Mouse (Mus musculus) neural tube, embryonic 12.5 days (tissue): ENCODE measurements around the gene Bend4. TPM values are rescaled to one million over a fixed set of nuclear protein-coding genes. Genes with fewer than 3 reads are reported as not detected.

Experiments used
- ATAC-seq: fragments of 200-750 bp; cut with Nextera tagmentation; 2 replicates; pipeline ENCODE4 v1.8.0; 2017; ENCODE audit warnings: low read depth, mild to moderate bottlenecking, moderate TSS enrichment, moderate library complexity; ENCODE audit not compliant: low FRiP score
- H3K27ac ChIP-seq: fragments of 300-500 bp; sonication (generic); 2 replicates; pipeline ENCODE4 v1.5.1; 2016
- H3K27me3 ChIP-seq: fragments of 300-500 bp; sonication (generic); replicated peaks from 2 replicates; pipeline ENCODE4 v1.6.1; 2016; ENCODE audit warnings: mild to moderate bottlenecking
- H3K36me3 ChIP-seq: fragments of 300-500 bp; sonication (generic); 2 replicates; pipeline ENCODE4 v1.6.1; 2016; ENCODE audit warnings: mild to moderate bottlenecking
- H3K4me1 ChIP-seq: fragments of 300-500 bp; sonication (generic); 2 replicates; pipeline ENCODE4 v1.6.1; 2016
- H3K4me2 ChIP-seq: fragments of 300-500 bp; sonication (generic); replicated peaks from 2 replicates; pipeline ENCODE4 v1.6.1; 2016; ENCODE audit warnings: mild to moderate bottlenecking
- H3K4me3 ChIP-seq: fragments of 300-500 bp; sonication (generic); 2 replicates; pipeline ENCODE4 v1.5.1; 2016
- H3K9ac ChIP-seq: fragments of 300-500 bp; sonication (generic); 2 replicates; pipeline ENCODE4 v1.6.1; 2016; ENCODE audit warnings: mild to moderate bottlenecking
- H3K9me3 ChIP-seq: fragments of 300-500 bp; sonication (generic); 2 replicates; pipeline ENCODE4 v1.6.1; 2016; ENCODE audit warnings: mild to moderate bottlenecking
- WGBS: fragments of 180-500 bp; shearing (Covaris S2); methylation state at CpG from one replicate; pipeline ENCODE4 v1.1.7; 2016; 5-methylcytosine and 5-hydroxymethylcytosine counted together
- polyA plus RNA-seq: library from polyadenylated mRNA; unstranded; fragments of >200 nt; fragmentation: Nextera tagmentation; extraction: Ambion mirVana; gene quantifications from 2 replicates; pipeline ENCODE4 v1.2.1, GENCODE M21; 2016

The Bend4 gene
- 10.6 and 10.9 TPM in 2 replicates for polyA plus RNA-seq

GRCm38 (mm10) chr5:67427443-67428360 is at the start of gene Bend4:
Gene Bend4 (minus strand): TSS chr5:67428310.
- Histone ChIP-seq H3K9ac (peak within 1 kb of the TSS; percentile 81), H3K4me3 (peak within 1 kb of the TSS; percentile 74), H3K27me3 (peaks cover 11% of the 10 kb centered on the region), H3K27ac (no peak within 1 kb of the TSS), H3K9me3 (no peaks in the 10 kb centered on the region), H3K4me1 (peaks cover 19% of the 10 kb centered on the region), H3K36me3 (no peaks in the 10 kb centered on the region), H3K4me2 (peak within 1 kb of the TSS; percentile 88)
- WGBS = 1% methylated on average over 85 of the region's 90 CpGs
- peak; percentile 63 for ATAC-seq

DNA sequence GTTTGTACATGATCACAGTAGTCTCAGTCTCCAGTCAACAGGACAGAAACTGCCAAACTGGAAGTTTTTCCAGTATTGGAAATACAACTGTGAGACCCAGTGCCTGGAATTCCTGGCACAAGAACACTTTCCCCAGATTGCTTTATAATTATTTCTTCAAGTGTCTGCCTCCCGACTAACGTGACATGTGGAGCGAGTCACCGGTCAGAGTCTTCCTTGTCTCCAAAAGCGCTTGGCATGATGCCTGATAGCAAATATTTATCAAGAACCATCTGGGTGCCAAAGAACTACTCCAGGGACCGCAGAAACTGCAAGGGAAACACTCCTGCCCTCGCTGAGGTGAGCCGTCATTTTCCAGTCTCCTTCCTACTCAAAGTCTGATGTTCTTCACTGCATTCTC is 45.6 kb upstream of the Bend4 start:
- Histone ChIP-seq H3K4me1 (peaks cover 2% of the 10 kb centered on the region; the same call in 1 of the 2 replicates), H3K4me3 (no peak overlapping the region), H3K4me2 (no peak overlapping the region), H3K27ac (no peak overlapping the region), H3K27me3 (no peaks in the 10 kb centered on the region), H3K9me3 (no peaks in the 10 kb centered on the region), H3K9ac (no peak overlapping the region), H3K36me3 (no peaks in the 10 kb centered on the region)
- WGBS = 84% methylated on average over 8 of the region's 8 CpGs
- ATAC-seq = no peak

DNA sequence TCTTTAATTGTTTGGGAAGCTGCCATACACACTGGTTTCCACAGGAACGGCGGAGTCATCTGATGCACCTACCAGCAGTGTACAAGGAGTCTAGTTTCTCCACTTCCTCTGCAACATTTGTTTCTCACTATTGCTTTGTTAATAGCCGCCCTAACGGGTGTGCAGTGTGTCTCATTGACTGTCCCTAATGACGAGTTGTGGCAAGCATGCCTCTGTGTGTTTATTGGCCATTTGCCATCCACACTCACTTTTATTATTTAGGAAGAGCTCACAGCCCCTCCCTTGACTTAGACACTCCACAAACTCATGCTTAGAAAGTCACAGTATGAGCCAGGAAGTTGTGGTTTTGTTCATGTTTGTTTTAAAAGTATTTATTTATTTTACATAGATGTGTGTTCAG is 45.0 kb upstream of the Bend4 start:
- Histone ChIP-seq H3K4me3 (no peak overlapping the region), H3K4me2 (no peak overlapping the region), H3K4me1 (peaks cover 2% of the 10 kb centered on the region; the same call in 1 of the 2 replicates), H3K27me3 (no peaks in the 10 kb centered on the region), H3K36me3 (no peaks in the 10 kb centered on the region), H3K9ac (no peak overlapping the region), H3K9me3 (no peaks in the 10 kb centered on the region), H3K27ac (no peak overlapping the region)
- WGBS = 57% methylated on average over 5 of the region's 5 CpGs
- ATAC-seq = no peak

DNA sequence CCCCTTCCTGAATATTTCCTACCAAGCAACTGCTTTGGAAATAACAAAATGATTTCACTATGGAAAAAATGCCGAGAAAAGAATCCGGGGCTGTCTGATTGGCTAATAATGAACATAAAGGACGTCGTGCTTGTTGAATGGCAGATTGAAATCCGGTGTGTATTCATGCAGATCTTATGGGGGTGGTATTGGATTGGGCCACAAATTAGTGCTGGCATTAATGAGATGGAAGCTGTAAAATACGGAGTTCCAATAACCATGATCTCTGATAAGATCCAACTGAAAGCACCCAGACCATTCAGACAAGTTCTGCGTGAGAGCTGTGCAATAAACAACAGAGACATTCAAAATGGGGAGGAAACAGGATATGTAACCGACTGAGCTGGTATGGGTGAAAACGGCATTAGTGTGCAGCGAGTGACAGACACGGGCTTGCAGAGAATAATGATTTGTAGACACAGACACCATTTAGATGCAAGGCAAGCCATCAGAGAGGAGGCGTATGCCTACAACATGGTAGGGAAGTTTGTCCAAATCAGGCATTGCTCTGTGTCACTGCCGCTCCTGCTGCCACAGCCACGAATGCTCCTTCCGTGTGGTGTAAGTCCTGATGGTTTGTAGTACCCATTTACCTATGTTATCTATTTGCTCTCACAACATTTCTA is 38.9 kb upstream of the Bend4 start:
- H3K27me3 ChIP-seq = no peaks in the 10 kb centered on the region
- no peak overlapping the region for H3K4me3 ChIP-seq
- H3K9me3 ChIP-seq = no peaks in the 10 kb centered on the region
- WGBS = 76% methylated on average over 15 of the region's 15 CpGs
- no peak overlapping the region for H3K4me2 ChIP-seq
- H3K36me3 ChIP-seq = no peaks in the 10 kb centered on the region
- H3K27ac ChIP-seq = no peak overlapping the region
- H3K4me1 ChIP-seq = no peaks in the 10 kb centered on the region
- no peak overlapping the region for H3K9ac ChIP-seq
- 0 out of 2 replicates have a peak, but pooled peaks have one; percentile 49 for ATAC-seq

DNA sequence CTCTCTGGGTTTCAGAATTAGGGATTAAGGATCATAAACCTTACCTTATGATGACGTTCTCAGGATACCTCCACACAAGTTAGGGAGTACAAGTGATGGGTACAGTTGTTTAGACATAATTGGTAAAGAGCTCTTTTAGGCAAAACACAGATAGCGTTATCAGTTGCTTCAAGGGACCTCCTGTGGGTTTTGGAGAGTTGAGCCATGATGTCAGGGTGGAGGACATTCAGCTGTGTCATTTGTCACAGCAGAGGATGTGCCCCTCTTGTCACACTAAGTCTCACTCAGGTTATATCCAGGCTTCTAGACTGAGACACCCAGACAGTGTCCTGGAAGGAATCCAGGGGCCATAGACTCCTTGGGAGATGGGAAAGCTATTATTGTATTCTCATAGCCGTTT is 36.8 kb upstream of the Bend4 start:
- H3K27ac ChIP-seq = no peak overlapping the region
- no peak overlapping the region for H3K4me2 ChIP-seq
- H3K27me3 ChIP-seq = no peaks in the 10 kb centered on the region
- H3K9me3 ChIP-seq = no peaks in the 10 kb centered on the region
- WGBS = 85% methylated on average over 3 of the region's 3 CpGs
- ATAC-seq = no peak
- H3K36me3 ChIP-seq = no peaks in the 10 kb centered on the region
- H3K4me3 ChIP-seq = no peak overlapping the region
- no peaks in the 10 kb centered on the region for H3K4me1 ChIP-seq
- H3K9ac ChIP-seq = no peak overlapping the region

- ATAC-seq = no peak
- 91% methylated on average over 9 of the region's 9 CpGs for WGBS
- no peak overlapping the region for H3K9ac ChIP-seq
Observed at GRCm38 (mm10) chr5:67463636-67464035, 35.5 kb upstream of the Bend4 start.

GRCm38 (mm10) chr5:67462331-67462730 is 34.2 kb upstream of the Bend4 start:
- Histone ChIP-seq H3K4me3 (no peak overlapping the region), H3K9me3 (no peaks in the 10 kb centered on the region), H3K4me2 (no peak overlapping the region), H3K4me1 (no peaks in the 10 kb centered on the region), H3K27ac (no peak overlapping the region), H3K27me3 (no peaks in the 10 kb centered on the region), H3K9ac (no peak overlapping the region), H3K36me3 (no peaks in the 10 kb centered on the region)
- 77% methylated on average over 4 of the region's 4 CpGs for WGBS
- no peak for ATAC-seq

More at GRCm38 (mm10) chr5:67463636-67464035, 35.5 kb upstream of the Bend4 start:
- Histone ChIP-seq H3K27ac (no peak overlapping the region), H3K4me3 (no peak overlapping the region), H3K4me1 (no peaks in the 10 kb centered on the region), H3K4me2 (no peak overlapping the region), H3K36me3 (no peaks in the 10 kb centered on the region), H3K27me3 (no peaks in the 10 kb centered on the region), H3K9me3 (no peaks in the 10 kb centered on the region)

- Histone ChIP-seq H3K9ac (no peak overlapping the region), H3K36me3 (no peaks in the 10 kb centered on the region), H3K4me2 (no peak overlapping the region), H3K4me1 (no peaks in the 10 kb centered on the region), H3K27ac (no peak overlapping the region), H3K4me3 (no peak overlapping the region), H3K9me3 (no peaks in the 10 kb centered on the region), H3K27me3 (no peaks in the 10 kb centered on the region)
- ATAC-seq = no peak
- 87% methylated on average over 4 of the region's 4 CpGs for WGBS
Observed at GRCm38 (mm10) chr5:67456841-67457240, 28.7 kb upstream of the Bend4 start.

DNA sequence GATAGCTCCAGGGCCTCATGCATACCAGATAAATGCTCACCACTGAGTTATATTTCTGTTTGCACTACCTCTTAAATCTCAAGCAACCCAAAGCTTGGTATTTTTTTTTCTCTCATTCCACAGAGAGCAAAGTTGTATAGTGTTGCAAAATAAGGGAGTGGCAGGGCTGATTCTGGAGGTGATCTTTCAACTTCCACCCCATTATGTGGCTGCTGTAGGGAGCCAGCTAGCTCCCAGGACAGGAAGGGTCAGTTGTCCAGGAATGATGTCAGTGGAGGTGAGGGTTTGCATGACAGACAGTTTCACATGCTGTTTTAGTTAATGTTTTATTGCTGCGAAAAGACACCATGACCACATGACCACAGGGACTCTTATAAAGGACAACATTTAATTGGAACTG is 26.2 kb upstream of the Bend4 start:
- Histone ChIP-seq H3K4me1 (no peaks in the 10 kb centered on the region), H3K4me3 (no peak overlapping the region), H3K9ac (no peak overlapping the region), H3K27me3 (no peaks in the 10 kb centered on the region), H3K27ac (no peak overlapping the region), H3K4me2 (no peak overlapping the region), H3K9me3 (no peaks in the 10 kb centered on the region), H3K36me3 (no peaks in the 10 kb centered on the region)
- WGBS = 96% methylated on average over 1 of the region's 1 CpGs
- ATAC-seq = no peak

GRCm38 (mm10) chr5:67449957-67450630 is 22.0 kb upstream of the Bend4 start:
- H3K4me1 ChIP-seq = no peaks in the 10 kb centered on the region

GRCm38 (mm10) chr5:67446526-67446925 is 18.4 kb upstream of the Bend4 start:
- ATAC-seq = no peak
- 59% methylated on average over 2 of the region's 2 CpGs for WGBS
- Histone ChIP-seq H3K36me3 (no peaks in the 10 kb centered on the region), H3K4me1 (peaks cover 8% of the 10 kb centered on the region), H3K9ac (no peak overlapping the region), H3K4me2 (no peak overlapping the region), H3K9me3 (no peaks in the 10 kb centered on the region), H3K27ac (no peak overlapping the region), H3K27me3 (no peaks in the 10 kb centered on the region), H3K4me3 (no peak overlapping the region)

More at GRCm38 (mm10) chr5:67449957-67450630, 22.0 kb upstream of the Bend4 start:
- ATAC-seq = no peak
- 86% methylated on average over 21 of the region's 21 CpGs for WGBS
- Histone ChIP-seq H3K27me3 (no peaks in the 10 kb centered on the region), H3K27ac (no peak overlapping the region), H3K4me2 (no peak overlapping the region), H3K4me3 (no peak overlapping the region), H3K9me3 (no peaks in the 10 kb centered on the region), H3K9ac (no peak overlapping the region), H3K36me3 (no peaks in the 10 kb centered on the region)
